Mouse (Mus musculus) kidney, postnatal 0 days (tissue): ENCODE results near the gene Olfr1161. TPM values are rescaled to one million over a fixed set of nuclear protein-coding genes. Genes with fewer than 3 reads are reported as not detected.

Experiments
- ATAC-seq: fragments of 200-750 bp; cut with Nextera tagmentation; replicated peaks from 2 replicates; pipeline ENCODE4 v1.8.0; 2017; ENCODE audit warnings: low read depth, moderate number of reproducible peaks, moderate TSS enrichment, moderate library complexity; ENCODE audit not compliant: low FRiP score
- DNase-seq: peaks from one replicate; pipeline ENCODE4 v3.0.0-alpha.2; 2016; ENCODE audit warnings: low spot score
- H3K27ac ChIP-seq: fragments of 300-500 bp; sonication (generic); 2 replicates; pipeline ENCODE4 v1.5.1; 2014; ENCODE audit warnings: mild to moderate bottlenecking
- H3K27me3 ChIP-seq: fragments of 300-500 bp; sonication (generic); 2 replicates; pipeline ENCODE4 v1.6.1; 2014; ENCODE audit warnings: low read length, mixed read lengths; ENCODE audit not compliant: insufficient read depth
- H3K36me3 ChIP-seq: fragments of 300-500 bp; sonication (generic); 2 replicates; pipeline ENCODE4 v1.6.1; 2014; ENCODE audit warnings: low read length, mixed read lengths; ENCODE audit not compliant: insufficient read depth
- H3K4me1 ChIP-seq: fragments of 300-500 bp; sonication (generic); replicated peaks from 2 replicates; pipeline ENCODE4 v1.6.1; 2014; ENCODE audit warnings: antibody characterized with exemption, low read length, mixed read lengths; ENCODE audit not compliant: insufficient read depth
- H3K4me2 ChIP-seq: fragments of 300-500 bp; sonication (generic); 2 replicates; pipeline ENCODE4 v1.6.1; 2014; ENCODE audit warnings: mild to moderate bottlenecking, low read length, moderate library complexity, mixed read lengths
- H3K4me3 ChIP-seq: fragments of 300-500 bp; sonication (generic); replicated peaks from 2 replicates; pipeline ENCODE4 v1.5.1; 2014; ENCODE audit warnings: low read depth, low read length
- H3K9ac ChIP-seq: fragments of 300-500 bp; sonication (generic); 2 replicates; pipeline ENCODE4 v1.6.1; 2014; ENCODE audit warnings: low read depth, low read length
- H3K9me3 ChIP-seq: fragments of 300-500 bp; sonication (generic); replicated peaks from 2 replicates; pipeline ENCODE4 v1.6.1; 2016; ENCODE audit warnings: low read length, inconsistent platforms, mixed read lengths
- CTCF ChIP-seq: IDR thresholded peaks from 2 replicates; pipeline ENCODE4 v1.5.1; 2016; ENCODE audit warnings: antibody characterized with exemption, low read depth, mild to moderate bottlenecking, moderate library complexity
- polyA plus RNA-seq: library from polyadenylated mRNA; unstranded; fragments of >200 nt; fragmentation: Nextera tagmentation; extraction: Ambion mirVana; gene quantifications from 2 replicates; pipeline ENCODE4 v1.2.1, GENCODE M21; 2015

The Olfr1161 gene
- polyA plus RNA-seq, 1 experiment from 2014 or later, result not detected

DNA sequence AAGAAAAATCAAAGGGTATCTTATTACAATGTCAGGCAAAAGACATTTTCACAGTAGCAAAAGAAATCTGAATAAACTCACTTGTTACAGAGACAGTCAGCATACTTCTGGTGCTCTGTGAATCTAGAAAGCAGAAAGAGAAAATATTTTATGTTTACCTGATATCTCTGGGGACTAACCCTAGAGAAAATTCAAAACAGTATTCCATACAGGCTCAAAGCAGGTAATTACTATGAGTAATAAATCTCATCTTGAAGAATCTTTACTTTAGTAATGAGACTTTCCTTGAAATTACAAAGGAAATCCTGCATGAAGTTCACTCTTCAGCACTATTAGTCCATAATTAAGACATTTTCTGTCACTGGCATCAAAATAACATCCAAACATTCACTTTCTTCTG lies 49.2 kb downstream of the Olfr1161 start, which contains the start of gene Olfr1163:
Gene Olfr1163, minus strand, starts transcription at position 101 of the 400 bp plus-strand sequence.
- DNase-seq (no peak), ATAC-seq (no peak)
- no peaks in the 10 kb centered on the region for H3K4me1 ChIP-seq
- no peak within 1 kb of the TSS for H3K4me3 ChIP-seq
- no peak within 1 kb of the TSS for H3K4me2 ChIP-seq
- H3K9me3 ChIP-seq, result no peaks in the 10 kb centered on the region
- TF ChIP-seq CTCF, result no peak
- no peaks in the 10 kb centered on the region for H3K27me3 ChIP-seq
- no peak within 1 kb of the TSS for H3K27ac ChIP-seq
- H3K36me3 ChIP-seq, result no peaks in the 10 kb centered on the region
- no peak within 1 kb of the TSS for H3K9ac ChIP-seq

Other genes starting within 250 kb of the Olfr1161 start
- gene Olfr152, start 243.3 kb upstream of the Olfr1161 start, polyA plus RNA-seq, result not detected in 2 replicates
- gene Olfr1143, start 222.2 kb upstream of the Olfr1161 start, polyA plus RNA-seq, result not detected in 2 replicates
- not detected in 2 replicates for gene Olfr1145, start 213.0 kb upstream of the Olfr1161 start, polyA plus RNA-seq
- gene Olfr1148, start 192.2 kb upstream of the Olfr1161 start, polyA plus RNA-seq, result not detected in 2 replicates
- gene Olfr1150-ps1, start 178.8 kb upstream of the Olfr1161 start, polyA plus RNA-seq, result not detected in 2 replicates
- not detected in 2 replicates for gene Olfr1151, start 166.9 kb upstream of the Olfr1161 start, polyA plus RNA-seq
- not detected in 2 replicates for gene Olfr1152, start 156.3 kb upstream of the Olfr1161 start, polyA plus RNA-seq
- gene Olfr1153, start 127.8 kb upstream of the Olfr1161 start, polyA plus RNA-seq, result not detected in 2 replicates
- gene Olfr1154, start 117.6 kb upstream of the Olfr1161 start, polyA plus RNA-seq, result not detected in 2 replicates
- not detected in 2 replicates for gene Olfr1155, start 77.6 kb upstream of the Olfr1161 start, polyA plus RNA-seq
- not detected in 2 replicates for gene Olfr1156, start 69.7 kb upstream of the Olfr1161 start, polyA plus RNA-seq
- not detected in 2 replicates for gene Olfr1157, start 54.5 kb upstream of the Olfr1161 start, polyA plus RNA-seq
- not detected in 2 replicates for gene Olfr74, start 48.1 kb upstream of the Olfr1161 start, polyA plus RNA-seq
- gene Olfr1158, start 32.7 kb upstream of the Olfr1161 start, polyA plus RNA-seq, result not detected in 2 replicates
- gene Olfr1160, start 14.5 kb upstream of the Olfr1161 start, polyA plus RNA-seq, result not detected in 2 replicates
- not detected in 2 replicates for gene Olfr73, start 14.9 kb downstream of the Olfr1161 start, polyA plus RNA-seq
- gene Olfr1162, start 28.4 kb downstream of the Olfr1161 start, polyA plus RNA-seq, result not detected in 2 replicates
- not detected in 2 replicates for gene Olfr1163, start 49.1 kb downstream of the Olfr1161 start, polyA plus RNA-seq
- not detected in 2 replicates for gene Olfr1164, start 71.2 kb downstream of the Olfr1161 start, polyA plus RNA-seq
- gene Olfr1166, start 105.5 kb downstream of the Olfr1161 start, polyA plus RNA-seq, result not detected in 2 replicates
- gene Olfr1167, start 132.4 kb downstream of the Olfr1161 start, polyA plus RNA-seq, result not detected in 2 replicates
- gene Olfr1168, start 159.1 kb downstream of the Olfr1161 start, polyA plus RNA-seq, result not detected in 2 replicates
- not detected in 2 replicates for gene Olfr1170, start 205.6 kb downstream of the Olfr1161 start, polyA plus RNA-seq